Mouse (Mus musculus) lung, adult 2 months (tissue): ENCODE data around the gene Sox5.

Experiments used
- CTCF ChIP-seq: fragments of 200-500 bp; IDR thresholded peaks from 2 replicates; pipeline ENCODE4 v1.5.1; 2011; ENCODE audit warnings: mild to moderate bottlenecking, low read length, control low read depth; ENCODE audit not compliant: insufficient read depth
- POLR2A ChIP-seq: fragments of 200-500 bp; IDR thresholded peaks from 2 replicates; pipeline ENCODE4 v1.6.1; 2011; ENCODE audit warnings: low read depth, mild to moderate bottlenecking, control low read depth, low read length, borderline replicate concordance; ENCODE audit errors: extremely low read depth

GRCm38 (mm10) chr6:144477287-144478064 is 304.3 kb downstream of the Sox5 start:
- TF ChIP-seq POLR2A = no peak
- no peak for TF ChIP-seq CTCF
